Mouse (Mus musculus): ENCODE results near the gene Tmub1.

DNA sequence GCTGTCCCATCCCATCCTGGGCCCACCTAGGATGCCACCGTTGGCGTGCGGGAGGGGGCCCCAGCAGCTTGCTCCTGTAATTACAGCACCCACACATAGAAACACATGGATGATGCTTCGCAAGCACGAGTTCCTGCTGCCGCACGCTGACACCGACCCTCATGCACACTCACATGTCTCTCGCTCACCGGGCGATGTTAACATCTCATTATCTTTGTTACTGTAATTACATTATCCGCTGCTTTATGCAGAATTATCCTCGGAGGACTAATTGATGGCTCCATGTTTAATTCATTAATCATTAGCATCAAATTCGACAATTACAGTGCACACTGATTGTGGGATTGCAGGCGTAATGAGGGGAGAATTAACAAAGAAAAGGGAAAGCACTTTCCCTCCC lies 47.4 kb upstream of the Tmub1 start:
- TF ChIP-seq CTCF (conservative IDR thresholded peaks at IDR 0.05; ENCODE audit: insufficient read depth, insufficient read length, low read depth, low read length) (no peak), POLR2A (IDR thresholded peaks at IDR 0.05; ENCODE audit: low read depth, low read length) (no peak)

Measured in kidney, adult 2 months (tissue).